ENCODE assay signal across 8 mouse cellular contexts in genomic region chr6:15721716-15722031, GRCm38 (mm10). TPM values are rescaled to one million over a fixed set of nuclear protein-coding genes. Genes with fewer than 3 reads are reported as not detected.
DNase-seq lines count a peak whose midpoint lies in the region; ATAC-seq and TF ChIP-seq lines count a peak whose summit lies in the region.

No protein-coding gene starts in this region.

- peak overlapping the region; percentile 77 for H3K4me2 ChIP-seq in heart, embryonic 11.5 days
- peak overlapping the region; percentile 88 for H3K4me2 ChIP-seq in CH12.LX (ENCODE audit: insufficient read depth, low read depth, poor library complexity, severe bottlenecking)
- peak overlapping the region; percentile 66 for H3K4me2 ChIP-seq in liver, postnatal 0 days (ENCODE audit: low read depth, low read length)

- no peak for TF ChIP-seq RAD21 in CH12.LX (IDR thresholded peaks at IDR 0.05; ENCODE audit: low read depth, low read length)

- H3K79me2 ChIP-seq in CH12.LX (replicated peaks; ENCODE audit: control insufficient read depth, extremely low read depth, insufficient read depth, poor library complexity, severe bottlenecking), result peaks cover 8% of the 10 kb centered on the region; the same call in 1 of the 2 replicates

- dilution Hi-C loops in CH12.LX (cut with MboI; ENCODE audit: extremely low pct_ligation_motif_present, extremely low pct_unique_long_range_greater_than_20kb, low sequenced_read_pairs), result no loop called here

- 24% methylated on average over 5 of the region's 5 CpGs for WGBS in heart, embryonic 11.5 days (ENCODE audit: insufficient replicate concordance)
- WGBS in hindbrain, embryonic 10.5 days, result 41% methylated on average over 5 of the region's 5 CpGs
- 35% methylated on average over 5 of the region's 5 CpGs for WGBS in liver, postnatal 0 days (ENCODE audit: insufficient replicate concordance)

- ATAC-seq in heart, embryonic 11.5 days (replicated peaks; ENCODE audit: insufficient number of reproducible peaks, low FRiP score, low TSS enrichment), result no peak
- ATAC-seq in liver, postnatal 0 days, result no peak

- no peak for TF ChIP-seq EP300 in CH12.LX (IDR thresholded peaks at IDR 0.05; ENCODE audit: low read length)
- no peak for TF ChIP-seq EP300 in liver, postnatal 0 days (IDR thresholded peaks at IDR 0.05; ENCODE audit: low read depth)

- no peaks in the 10 kb centered on the region for H3K27me3 ChIP-seq in heart, embryonic 11.5 days (ENCODE audit: control insufficient read depth, insufficient read depth, low read length)
- H3K27me3 ChIP-seq in CH12.LX (replicated peaks), result no peaks in the 10 kb centered on the region
- H3K27me3 ChIP-seq in hindbrain, embryonic 10.5 days (ENCODE audit: insufficient read depth, poor library complexity, severe bottlenecking), result 0 out of 2 replicates have a peak, but pooled peaks cover 10% of the 10 kb centered on the region
- H3K27me3 ChIP-seq in liver, postnatal 0 days (ENCODE audit: insufficient read depth, low read length), result no peaks in the 10 kb centered on the region

- no peak for DNase-seq in heart, postnatal 25 days (ENCODE audit: low spot score)
- no peak for DNase-seq in CH12.LX (ENCODE audit: extremely low read depth)
- no peak for DNase-seq in hindbrain, embryonic 10.5 days (ENCODE audit: low spot score)
- no peak for DNase-seq in liver, postnatal 0 days
- DNase-seq in cerebellum, postnatal 4 days (ENCODE audit: low spot score in 2 of 2), result no peak
- no peak for DNase-seq in kidney, postnatal 14 days
- no peak for DNase-seq in testis, postnatal 10 days (ENCODE audit: low spot score)

- no peak for TF ChIP-seq CTCF in CH12.LX (conservative IDR thresholded peaks at IDR 0.05 in 1 of 2, IDR thresholded peaks at IDR 0.05 in 1 of 2; ENCODE audit: low read depth in 2 of 2, low read length in 2 of 2)
- no peak for TF ChIP-seq CTCF in liver, postnatal 0 days (IDR thresholded peaks at IDR 0.05; ENCODE audit: low read depth)

- no peaks in the 10 kb centered on the region for H3K4me1 ChIP-seq in heart, embryonic 11.5 days (ENCODE audit: control insufficient read depth, insufficient read depth, low read length)
- H3K4me1 ChIP-seq in CH12.LX (ENCODE audit: control insufficient read depth in 1 of 2, insufficient read depth in 2 of 2), result peaks cover 3 to 11% of the 10 kb centered on the region in 2 experiments; a peak in 3 of 4 replicates
- peaks cover 18% of the 10 kb centered on the region; the same call in 1 of the 2 replicates for H3K4me1 ChIP-seq in hindbrain, embryonic 10.5 days (replicated peaks)
- peaks cover 4% of the 10 kb centered on the region; the same call in 1 of the 2 replicates for H3K4me1 ChIP-seq in liver, postnatal 0 days (ENCODE audit: insufficient read depth)

- peak overlapping the region; percentile 93 for H3K9ac ChIP-seq in heart, embryonic 11.5 days (ENCODE audit: low read depth, low read length)
- peak overlapping the region; percentile 79 for H3K9ac ChIP-seq in CH12.LX (ENCODE audit: insufficient read depth, low read depth)
- peak overlapping the region; percentile 79 for H3K9ac ChIP-seq in liver, postnatal 0 days (replicated peaks)

- H3K4me3 ChIP-seq in heart, embryonic 11.5 days (ENCODE audit: low read depth, low read length), result peak overlapping the region; percentile 77
- H3K4me3 ChIP-seq in CH12.LX (replicated peaks in 1 of 3; ENCODE audit: low read depth in 2 of 3, low read length in 2 of 3, poor library complexity in 1 of 3), result peak overlapping the region; percentile 73 to 90 (median 87)
- H3K4me3 ChIP-seq in hindbrain, embryonic 10.5 days, result peak overlapping the region; percentile 72
- H3K4me3 ChIP-seq in liver, postnatal 0 days (ENCODE audit: low read depth, low read length), result peak overlapping the region; percentile 68

- H3K9me3 ChIP-seq in heart, embryonic 11.5 days (replicated peaks; ENCODE audit: control insufficient read depth, low read length), result no peaks in the 10 kb centered on the region
- no peaks in the 10 kb centered on the region for H3K9me3 ChIP-seq in CH12.LX (replicated peaks; ENCODE audit: low read length)
- H3K9me3 ChIP-seq in hindbrain, embryonic 10.5 days, result no peaks in the 10 kb centered on the region
- no peaks in the 10 kb centered on the region for H3K9me3 ChIP-seq in liver, postnatal 0 days (ENCODE audit: low read length)

- no peak for TF ChIP-seq POLR2A in CH12.LX (IDR thresholded peaks at IDR 0.05; ENCODE audit: low read depth, low read length)

- in situ Hi-C loops in CH12.LX (cut with MboI; ENCODE audit: low pct_ligation_motif_present, low pct_unique_long_range_greater_than_20kb, low sequenced_read_pairs), result no loop called here

- no peak overlapping the region for H3K27ac ChIP-seq in heart, embryonic 11.5 days (ENCODE audit: low read depth, low read length)
- H3K27ac ChIP-seq in CH12.LX (ENCODE audit: insufficient read depth, low read depth), result no peak overlapping the region
- H3K27ac ChIP-seq in hindbrain, embryonic 10.5 days, result peak overlapping the region; percentile 92
- peak overlapping the region; percentile 80 for H3K27ac ChIP-seq in liver, postnatal 0 days (ENCODE audit: low read depth)

- H3K36me3 ChIP-seq in heart, embryonic 11.5 days (ENCODE audit: control insufficient read depth, insufficient read depth, low read length), result no peaks in the 10 kb centered on the region
- peaks cover 3 to 18% of the 10 kb centered on the region in 2 experiments for H3K36me3 ChIP-seq in CH12.LX (replicated peaks in 1 of 2; ENCODE audit: control insufficient read depth in 1 of 2, insufficient read depth in 1 of 2, low read length in 1 of 2)
- no peaks in the 10 kb centered on the region for H3K36me3 ChIP-seq in hindbrain, embryonic 10.5 days
- no peaks in the 10 kb centered on the region for H3K36me3 ChIP-seq in liver, postnatal 0 days (replicated peaks; ENCODE audit: insufficient read depth, low read length)

- intact Hi-C loops in heart, postnatal 25 days (cut with DNase I), result loop anchor here (5.0 kb wide), 1 partner anchor 71 kb away; no protein-coding TSS in a partner anchor

TF ChIP-seq in CH12.LX, 34 proteins besides CTCF, POLR2A, EP300 and RAD21:
- TF ChIP-seq KAT2A (IDR thresholded peaks at IDR 0.05; ENCODE audit: insufficient replicate concordance, low read length), result no peak
- no peak for TF ChIP-seq TBP (conservative IDR thresholded peaks at IDR 0.05; ENCODE audit: low read depth, low read length)
- TF ChIP-seq ZKSCAN1 (IDR thresholded peaks at IDR 0.05; ENCODE audit: borderline replicate concordance, low read depth, low read length), result no peak
- TF ChIP-seq ZMIZ1 (IDR thresholded peaks at IDR 0.05; ENCODE audit: low read depth, low read length), result no peak
- TF ChIP-seq MXI1 (IDR thresholded peaks at IDR 0.05; ENCODE audit: low read depth, low read length), result no peak
- TF ChIP-seq ZNF384 (IDR thresholded peaks at IDR 0.05; ENCODE audit: low read depth, low read length), result no peak
- TF ChIP-seq USF1 (IDR thresholded peaks at IDR 0.05; ENCODE audit: low read depth, low read length), result no peak

RNA-seq across cellular contexts. Expression of gene Mdfic, which starts 1.2 kb away (rescaled TPM):
- polyA plus RNA-seq in heart, embryonic 11.5 days (2014; fragmentation: Nextera tagmentation; extraction: Ambion mirVana), result 7.4 and 8.1 TPM in 2 replicates
- total RNA-seq in heart, postnatal 25 days (2021), result 10 to 100 TPM; 16.9 to 17.3 TPM
- total RNA-seq in CH12.LX (2012; rRNA removed) (10.5 and 14.1 TPM in 2 replicates), CH12.LX (2014; rRNA removed) (14.7 and 15.1 TPM in 2 replicates)
- 8.3 and 8.9 TPM in 2 replicates for polyA plus RNA-seq in CH12.LX (2012; ENCODE audit: insufficient read length, low read depth)
- polyA plus RNA-seq in hindbrain, embryonic 10.5 days (2016; fragmentation: Nextera tagmentation; extraction: Ambion mirVana), result 4.4 and 4.5 TPM in 2 replicates
- 2.1 and 2.2 TPM in 2 replicates for polyA plus RNA-seq in liver, postnatal 0 days (2015; fragmentation: Nextera tagmentation; extraction: Ambion mirVana)

Comparison
In these comparisons a context has a peak if more than half of its experiments do, and no peak if none do; other contexts are left out.
1. H3K27ac ChIP-seq: peak in hindbrain, embryonic 10.5 days (single experiment) and liver, postnatal 0 days (single experiment); none in heart, embryonic 11.5 days (single experiment) and CH12.LX (single experiment).
2. Peak in every context shown above with its lines, with median percentiles within 50 percentile points of each other: H3K4me2 ChIP-seq, H3K4me3 ChIP-seq and H3K9ac ChIP-seq.